12 mouse cellular contexts compared by ENCODE assay signal in genomic region chr9:26625171-26625937, GRCm38 (mm10).
A peak's percentile ranks its signal among the peaks of the same experiment; 100 is the strongest.
DNase-seq lines count a peak whose midpoint lies in the region; ATAC-seq and TF ChIP-seq lines count a peak whose summit lies in the region.
"Had no signal": no experiment of that assay in that cellular context is flagged by ENCODE, and none has a peak within 500 bp of the region (broad histone marks: within the 10 kb centered on the region; RNA-seq: fewer than 3 reads in every experiment).

No protein-coding gene starts in this region.

- TF ChIP-seq CTCF in brain, embryonic 14.5 days (IDR thresholded peaks at IDR 0.05; ENCODE audit: borderline replicate concordance, extremely low read depth, insufficient read depth, insufficient read length), result no peak
- TF ChIP-seq CTCF in gastrocnemius, adult 2 months (IDR thresholded peaks at IDR 0.05), result peak; percentile 36; the same call in 1 of the 2 replicates

- peak overlapping the region; percentile 87 for H3K27ac ChIP-seq in gastrocnemius, adult 2 months
- H3K27ac ChIP-seq: embryonic facial prominence, embryonic 12.5 days; midbrain, embryonic 13.5 days; neural tube, embryonic 13.5 days had no signal

- DNase-seq in frontal cortex, postnatal 25 days (ENCODE audit: low spot score in 2 of 2), result no peak
- DNase-seq in brain, embryonic 14.5 days (ENCODE audit: low read depth), result peak; percentile 17
- DNase-seq in gastrocnemius, adult 2 months, result peak; percentile 90
- peak; percentile 4 for DNase-seq in heart, postnatal 25 days (ENCODE audit: low spot score)
- DNase-seq in thymus, adult 18-20 months, result no peak
- no peak for DNase-seq in layer of hippocampus, adult 8-10 months (ENCODE audit: low spot score in 2 of 2)

- no peak for TF ChIP-seq POLR2A in brain, embryonic 14.5 days (IDR thresholded peaks at IDR 0.05; ENCODE audit: borderline replicate concordance, extremely low read depth, insufficient read depth, insufficient read length, poor library complexity, severe bottlenecking)

- peak; percentile 69 for ATAC-seq in frontal cortex, adult (ENCODE audit: low TSS enrichment)
- ATAC-seq in inflammation-experienced regulatory T-cells, adult 6 months, result no peak
- ATAC-seq: forebrain, embryonic 14.5 days; midbrain, embryonic 13.5 days had no signal

- intact Hi-C loops in gastrocnemius, adult 2 months (cut with DNase I), result loop anchor here (5.0 to 10.0 kb wide), 2 partner anchors 151 to 152 kb away; no protein-coding TSS in a partner anchor
- intact Hi-C loops in heart, postnatal 25 days (cut with DNase I), result no loop called here

- no peak overlapping the region for H3K4me3 ChIP-seq in gastrocnemius, adult 2 months
- H3K4me3 ChIP-seq: embryonic facial prominence, embryonic 12.5 days; midbrain, embryonic 13.5 days; neural tube, embryonic 13.5 days had no signal

Comparison
In these comparisons a context has a peak if more than half of its experiments do, and no peak if none do; other contexts are left out.
1. DNase-seq: peak in brain, embryonic 14.5 days (single experiment), gastrocnemius, adult 2 months (single experiment) and heart, postnatal 25 days (single experiment); none in frontal cortex, postnatal 25 days (0 of 2), thymus, adult 18-20 months (0 of 2) and layer of hippocampus, adult 8-10 months (0 of 2).